Mouse (Mus musculus) MEL-GATA-1-ER (cell line): ENCODE data around the gene Dazl.
A peak's percentile ranks its signal among the peaks of the same experiment; 100 is the strongest.
"Not testable (repeated sequence)": the region's sequence is repeated elsewhere in the genome, so short reads cannot be mapped to it uniquely, and the experiment has no call there.

Experiments used
- DNase-seq: peaks from one replicate; pipeline ENCODE4 v3.0.0-alpha.2; 2012; ENCODE audit warnings: low read depth; ENCODE audit errors: extremely low read depth

Dazl gene

DNA sequence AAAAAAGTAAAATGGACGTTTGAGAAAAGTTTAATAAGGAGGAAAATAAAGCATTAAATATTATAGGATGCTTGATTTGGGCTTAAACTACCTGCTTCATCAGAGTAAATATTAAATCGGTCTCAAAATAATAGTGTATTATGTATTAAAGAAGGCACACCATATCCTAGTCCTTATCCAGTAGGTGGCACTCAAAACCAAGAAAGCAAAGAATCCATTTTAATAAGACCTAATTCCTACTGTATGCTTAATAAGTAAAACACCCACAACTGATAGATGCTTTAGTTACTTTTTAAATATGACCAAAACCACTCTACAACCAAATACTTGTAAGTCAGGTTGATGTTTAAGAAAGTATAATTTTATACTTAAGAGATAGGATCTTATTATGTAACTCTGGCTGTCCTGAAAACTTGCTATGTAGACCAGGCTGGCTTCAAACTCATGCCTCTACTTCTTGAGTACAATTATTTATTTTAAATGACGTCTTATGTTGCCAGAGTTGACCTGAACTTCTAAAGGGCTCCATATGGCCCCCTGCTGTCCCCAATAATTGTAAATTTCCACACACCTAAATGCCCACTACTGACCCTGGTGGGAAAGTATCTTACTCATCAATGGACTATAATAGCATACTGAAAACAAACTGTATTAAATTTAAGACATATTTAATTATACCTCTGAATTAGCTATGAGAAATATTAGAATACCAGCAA is 1.8 kb downstream of the Dazl start:
- DNase-seq: peak; percentile 62

- no peak for DNase-seq
Measured at GRCm38 (mm10) chr17:50284845-50285244, 8.6 kb downstream of the Dazl start.

DNA sequence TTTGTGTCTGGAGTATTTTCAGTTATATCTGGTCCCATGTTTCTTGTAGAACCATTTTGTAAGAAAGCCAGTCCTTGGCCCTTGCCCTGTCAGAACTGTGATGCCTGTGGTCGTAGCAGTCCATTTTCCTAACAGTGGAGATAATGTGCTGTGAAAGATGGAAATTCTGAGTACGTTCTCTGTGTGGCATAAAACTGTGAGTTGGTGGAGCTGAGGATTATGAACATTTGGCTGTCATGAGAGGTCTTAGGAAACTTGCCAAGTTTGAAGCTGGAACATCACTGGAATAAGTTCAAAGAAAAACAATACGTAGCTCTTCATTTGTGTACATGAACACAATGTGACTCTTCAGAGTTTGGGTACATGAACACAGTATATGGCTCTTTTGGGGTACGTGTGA is 31.8 kb downstream of the Dazl start:
- not testable (repeated sequence) for DNase-seq

- DNase-seq: no peak
Measured at GRCm38 (mm10) chr17:50260856-50261255, 32.6 kb downstream of the Dazl start.

GRCm38 (mm10) chr17:50246605-50247004 is 46.8 kb downstream of the Dazl start:
- DNase-seq: no peak

DNA sequence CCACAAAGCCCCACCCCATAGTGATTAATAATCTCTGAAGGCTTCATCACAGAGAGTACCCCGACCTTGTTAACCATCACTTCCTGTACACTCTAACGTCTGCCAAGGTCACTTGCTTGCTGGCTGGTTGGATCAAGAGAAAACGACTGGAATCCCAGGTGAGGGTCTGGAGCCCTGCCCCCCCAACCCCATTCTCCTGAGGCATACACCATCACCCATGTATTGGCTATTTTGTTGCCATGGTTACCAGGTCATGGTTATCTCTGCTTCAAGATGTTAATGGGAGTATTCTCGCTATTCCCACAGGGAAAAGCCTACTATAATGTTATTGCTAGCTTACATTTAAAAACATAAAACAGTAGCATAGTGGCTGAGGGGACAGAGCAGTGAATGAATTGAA is 48.8 kb downstream of the Dazl start:
- DNase-seq: no peak

DNA sequence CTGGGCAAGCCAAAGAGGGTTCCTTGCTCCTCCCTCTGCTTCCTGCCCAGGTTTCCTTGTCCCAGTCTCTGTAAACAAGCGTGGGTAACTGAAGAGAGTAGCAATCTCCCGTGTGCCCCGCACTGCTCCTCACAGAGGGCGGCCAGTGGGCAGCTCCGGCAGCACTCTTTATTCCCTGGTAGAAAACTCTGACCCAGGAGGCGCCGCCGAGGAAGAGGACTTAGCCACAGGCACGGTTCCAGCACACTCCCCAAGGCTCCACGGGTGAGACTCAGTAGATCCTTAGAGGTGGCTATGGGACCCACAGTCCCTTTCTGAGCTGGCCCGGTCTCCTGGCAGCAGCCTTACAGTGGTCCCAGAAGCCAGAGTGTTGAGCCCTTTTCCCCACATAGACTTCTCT is 50.1 kb downstream of the Dazl start:
- DNase-seq: no peak

DNA sequence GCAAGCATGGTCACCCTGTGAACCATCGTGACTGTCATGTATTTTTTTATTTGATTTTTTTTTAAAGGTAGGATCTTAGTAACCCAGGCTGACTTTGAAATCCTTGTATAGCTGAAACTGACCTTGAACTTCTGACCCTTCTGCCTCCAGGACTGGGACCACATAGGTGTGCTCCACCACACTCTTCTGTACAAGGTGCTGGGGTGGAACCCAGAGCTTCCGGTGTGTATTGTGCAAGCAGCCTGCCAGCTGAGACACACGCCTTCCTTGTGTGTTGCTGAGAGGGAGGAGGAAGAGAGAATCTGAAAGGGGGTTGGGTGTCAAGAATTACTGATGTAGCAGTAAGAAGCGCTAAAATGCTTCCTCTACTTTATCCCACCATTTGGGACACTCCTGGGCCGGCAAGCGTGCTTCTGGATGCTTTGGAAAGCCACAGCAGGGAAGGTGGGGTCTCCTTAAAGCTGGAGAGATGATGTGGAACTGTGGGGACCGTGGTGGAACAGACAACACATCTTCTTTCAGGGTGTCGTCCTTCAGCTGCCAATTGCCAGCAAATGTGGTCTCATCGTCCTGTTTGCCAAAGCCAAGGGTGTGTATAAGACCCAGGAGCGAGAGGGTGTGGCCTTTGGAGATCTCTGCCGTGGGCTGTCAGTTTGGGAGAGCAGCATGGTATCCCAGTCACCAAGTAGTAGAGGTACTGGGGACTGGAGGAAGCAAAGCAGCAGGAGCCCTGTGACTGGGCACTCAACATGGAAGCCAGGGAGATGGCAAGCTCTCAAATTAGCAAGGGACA is 55.4 kb downstream of the Dazl start:
- no peak for DNase-seq

DNA sequence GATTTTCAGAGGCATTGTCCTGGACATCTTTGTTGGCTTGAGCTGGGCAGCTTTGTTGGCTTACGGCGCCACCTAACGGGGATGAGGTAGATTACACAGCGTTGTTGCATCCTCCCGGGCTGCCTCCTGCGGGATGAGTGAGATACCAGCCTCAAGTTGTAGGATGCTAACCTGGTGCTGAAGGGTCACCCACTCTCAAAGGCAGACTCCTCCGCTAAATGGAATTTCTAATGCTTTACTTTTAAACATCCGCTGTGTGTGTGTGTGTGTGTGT is 56.1 kb downstream of the Dazl start:
- peak; percentile 46 for DNase-seq

DNA sequence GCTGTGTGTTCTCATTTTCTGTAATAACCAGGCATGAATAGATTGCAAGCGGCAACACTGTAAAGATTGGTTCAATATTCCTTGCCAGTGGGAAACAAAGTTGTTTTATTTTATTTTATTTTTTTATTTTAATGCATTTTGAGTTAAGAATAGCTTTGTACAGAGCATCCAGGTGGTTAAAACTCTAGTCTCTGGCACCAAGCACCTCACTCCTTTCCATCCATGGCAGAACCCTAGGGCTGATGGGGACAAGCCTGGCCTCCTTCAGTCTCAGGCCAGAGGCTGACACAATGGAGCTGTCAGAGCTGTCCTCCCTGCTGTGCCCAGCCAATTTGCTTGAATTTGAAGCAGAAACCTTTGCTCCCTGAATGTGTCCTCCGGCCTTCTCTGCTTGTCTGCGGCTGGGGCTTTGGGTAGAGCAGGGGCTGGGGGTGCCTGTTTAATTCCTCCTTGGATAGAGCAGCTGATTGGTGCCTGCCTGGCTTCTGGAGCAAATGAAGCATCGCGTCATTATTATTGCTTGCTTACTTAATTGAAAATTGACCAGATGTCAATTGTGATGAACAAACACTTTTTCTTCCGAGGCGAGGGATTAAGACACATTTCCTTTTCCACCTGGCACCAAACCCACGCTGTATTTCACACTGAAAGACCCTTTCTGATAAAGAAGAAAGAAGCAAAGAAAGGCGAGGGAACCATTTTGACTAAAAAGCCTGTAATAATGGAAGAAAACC is 56.6 kb downstream of the Dazl start:
- no peak for DNase-seq

GRCm38 (mm10) chr17:50235943-50236701 is 57.3 kb downstream of the Dazl start:
- no peak for DNase-seq

- no peak for DNase-seq
Measured at GRCm38 (mm10) chr17:50233956-50234355, 59.5 kb downstream of the Dazl start.

DNA sequence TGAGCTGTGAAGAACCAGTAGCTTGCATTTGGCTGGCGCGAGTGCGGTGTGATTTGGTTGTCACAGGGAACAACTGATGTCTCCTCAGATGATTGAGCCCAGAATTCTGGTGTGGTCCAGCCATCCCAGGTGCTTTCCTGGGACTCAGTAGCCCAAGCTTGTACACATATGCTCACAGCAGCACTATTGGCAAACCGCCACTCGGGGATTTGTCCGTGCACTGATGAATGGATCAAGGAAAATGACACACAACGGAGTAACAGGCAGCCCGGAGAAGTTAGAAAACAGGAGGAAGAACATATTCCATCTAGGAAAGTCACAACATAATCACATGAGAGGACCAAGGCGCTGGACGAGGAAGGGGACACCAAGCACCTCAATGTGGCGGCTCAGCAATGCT is 60.6 kb downstream of the Dazl start:
- DNase-seq: no peak

- DNase-seq: no peak
Measured at GRCm38 (mm10) chr17:50231206-50231605, 62.2 kb downstream of the Dazl start.

DNA sequence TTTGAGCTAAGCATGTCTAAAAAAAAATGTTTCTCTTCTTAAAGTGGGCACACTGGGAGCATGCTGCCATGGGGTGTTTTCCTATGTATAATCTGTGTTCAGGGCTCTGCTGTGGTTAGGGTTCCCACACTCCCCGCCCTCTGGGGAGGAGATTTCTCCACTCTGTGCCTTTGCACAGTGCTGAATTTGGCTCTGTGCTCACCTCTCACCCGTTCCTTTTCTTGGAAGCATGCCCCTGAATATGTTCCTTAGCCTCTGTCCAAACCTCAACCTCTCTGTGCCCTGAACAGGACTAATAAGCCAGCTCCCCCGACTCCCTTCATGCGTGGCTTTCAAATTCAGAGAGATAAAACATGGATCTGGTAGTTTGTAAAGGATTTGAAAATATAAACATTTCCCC is 63.9 kb downstream of the Dazl start:
- no peak for DNase-seq
